Comparison of ENCODE assay signal across 8 mouse cellular contexts in the genomic region with DNA sequence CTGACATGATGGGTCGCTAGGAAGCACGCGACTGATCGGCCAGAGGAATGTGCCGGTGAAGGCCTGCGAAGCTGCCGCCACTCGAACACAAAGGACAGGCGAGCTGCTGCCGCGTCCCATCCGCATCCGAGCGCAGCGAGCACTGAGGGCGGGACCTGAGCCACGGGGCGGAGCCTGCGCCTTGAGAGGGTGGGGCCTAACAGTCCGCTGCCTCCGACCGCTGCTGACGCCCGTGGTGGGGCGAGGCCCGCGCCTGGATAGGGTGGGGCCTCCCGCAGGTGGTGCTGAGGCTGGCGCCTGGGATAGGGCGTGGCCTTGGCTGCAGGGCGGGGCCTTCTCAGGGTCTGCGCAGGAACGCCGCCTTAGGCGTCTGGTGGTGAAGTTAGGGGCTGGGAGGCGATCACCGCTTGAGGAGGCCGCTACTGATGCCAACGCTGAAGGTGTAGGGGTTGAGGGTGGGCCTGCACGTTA. TPM values are rescaled to one million over a fixed set of nuclear protein-coding genes. Genes with fewer than 3 reads are reported as not detected.
DNase-seq lines count a peak whose midpoint lies in the region; ATAC-seq lines count a peak whose summit lies in the region.

A gene (minus strand): TSS at position 147 of the 471 bp plus-strand sequence.

- peak; percentile 80 for ATAC-seq in megakaryocyte progenitor cell, adult 5-6 weeks (replicated peaks; ENCODE audit: poor library complexity)

- peak; percentile 97 for DNase-seq in adipocyte (ENCODE audit: low spot score)
- peak; percentile 97 for DNase-seq in embryo, embryonic 10 days (ENCODE audit: low spot score)
- DNase-seq in gastrocnemius, postnatal 10 days = peak; percentile 95
- peak; percentile 98 for DNase-seq in induced T-regulatory cell, adult 2 months (ENCODE audit: low read depth)
- peak; percentile 92 to 96 for DNase-seq in left cerebral cortex, adult 9 months (ENCODE audit: low spot score in 2 of 2)
- DNase-seq in right cerebral cortex, postnatal 14 days = peak; percentile 95
- peak; percentile 94 to 98 for DNase-seq in urinary bladder, postnatal 36 days (ENCODE audit: low spot score in 2 of 2)

RNA-seq across cellular contexts. Expression of the gene that starts here (rescaled TPM):
- 10 to 100 TPM; 43.6 to 52.5 TPM for total RNA-seq in gastrocnemius, postnatal 10 days (2021)
- total RNA-seq in megakaryocyte progenitor cell, adult 5-6 weeks (2015) = 87.0 and 98.7 TPM in 2 replicates
- 63.9 and 67.6 TPM in 2 replicates for total RNA-seq in megakaryocyte progenitor cell, adult 5-6 weeks (2017)

Comparison
In these comparisons a context has a peak if more than half of its experiments do, and no peak if none do; other contexts are left out.
1. Peak in every context shown above with its lines: DNase-seq and ATAC-seq.